Mouse (Mus musculus) embryonic facial prominence, embryonic 15.5 days (tissue): Measurements from ENCODE around the gene Zc3hav1. TPM values are rescaled to one million over a fixed set of nuclear protein-coding genes. Genes with fewer than 3 reads are reported as not detected.

Experiments used
- ATAC-seq: fragments of 200-750 bp; cut with Nextera tagmentation; 2 replicates; pipeline ENCODE4 v1.8.0; 2017; ENCODE audit warnings: low read depth, moderate TSS enrichment; ENCODE audit not compliant: insufficient number of reproducible peaks, low FRiP score, low TSS enrichment
- H3K27ac ChIP-seq: fragments of 300-500 bp; sonication (generic); replicated peaks from 2 replicates; pipeline ENCODE4 v1.5.1; 2015; ENCODE audit warnings: mild to moderate bottlenecking, inconsistent platforms
- H3K27me3 ChIP-seq: fragments of 300-500 bp; sonication (generic); 2 replicates; pipeline ENCODE4 v1.6.1; 2015; ENCODE audit warnings: inconsistent platforms
- H3K36me3 ChIP-seq: fragments of 300-500 bp; sonication (generic); 2 replicates; pipeline ENCODE4 v1.6.1; 2015; ENCODE audit warnings: mild to moderate bottlenecking, inconsistent platforms
- H3K4me1 ChIP-seq: fragments of 300-500 bp; sonication (generic); 2 replicates; pipeline ENCODE4 v1.6.1; 2015; ENCODE audit warnings: inconsistent platforms
- H3K4me2 ChIP-seq: fragments of 300-500 bp; sonication (generic); replicated peaks from 2 replicates; pipeline ENCODE4 v1.6.1; 2015; ENCODE audit warnings: mild to moderate bottlenecking, inconsistent platforms
- H3K4me3 ChIP-seq: fragments of 300-500 bp; sonication (generic); replicated peaks from 2 replicates; pipeline ENCODE4 v1.5.1; 2015; ENCODE audit warnings: mild to moderate bottlenecking, inconsistent platforms
- H3K9ac ChIP-seq: fragments of 300-500 bp; sonication (generic); 2 replicates; pipeline ENCODE4 v1.6.1; 2015; ENCODE audit warnings: inconsistent platforms
- H3K9me3 ChIP-seq: fragments of 300-500 bp; sonication (generic); replicated peaks from 2 replicates; pipeline ENCODE4 v1.6.1; 2016; ENCODE audit warnings: inconsistent platforms
- WGBS: fragments of 180-500 bp; shearing (Covaris S2); methylation state at CpG from one replicate; pipeline ENCODE4 v1.1.7; 2015; 5-methylcytosine and 5-hydroxymethylcytosine counted together
- polyA plus RNA-seq: library from polyadenylated mRNA; unstranded; fragments of >200 nt; fragmentation: Nextera tagmentation; extraction: Ambion mirVana; gene quantifications from 2 replicates; pipeline ENCODE4 v1.2.1, GENCODE M21; 2015

The Zc3hav1 gene
- polyA plus RNA-seq: 6.6 and 8.4 TPM in 2 replicates

DNA sequence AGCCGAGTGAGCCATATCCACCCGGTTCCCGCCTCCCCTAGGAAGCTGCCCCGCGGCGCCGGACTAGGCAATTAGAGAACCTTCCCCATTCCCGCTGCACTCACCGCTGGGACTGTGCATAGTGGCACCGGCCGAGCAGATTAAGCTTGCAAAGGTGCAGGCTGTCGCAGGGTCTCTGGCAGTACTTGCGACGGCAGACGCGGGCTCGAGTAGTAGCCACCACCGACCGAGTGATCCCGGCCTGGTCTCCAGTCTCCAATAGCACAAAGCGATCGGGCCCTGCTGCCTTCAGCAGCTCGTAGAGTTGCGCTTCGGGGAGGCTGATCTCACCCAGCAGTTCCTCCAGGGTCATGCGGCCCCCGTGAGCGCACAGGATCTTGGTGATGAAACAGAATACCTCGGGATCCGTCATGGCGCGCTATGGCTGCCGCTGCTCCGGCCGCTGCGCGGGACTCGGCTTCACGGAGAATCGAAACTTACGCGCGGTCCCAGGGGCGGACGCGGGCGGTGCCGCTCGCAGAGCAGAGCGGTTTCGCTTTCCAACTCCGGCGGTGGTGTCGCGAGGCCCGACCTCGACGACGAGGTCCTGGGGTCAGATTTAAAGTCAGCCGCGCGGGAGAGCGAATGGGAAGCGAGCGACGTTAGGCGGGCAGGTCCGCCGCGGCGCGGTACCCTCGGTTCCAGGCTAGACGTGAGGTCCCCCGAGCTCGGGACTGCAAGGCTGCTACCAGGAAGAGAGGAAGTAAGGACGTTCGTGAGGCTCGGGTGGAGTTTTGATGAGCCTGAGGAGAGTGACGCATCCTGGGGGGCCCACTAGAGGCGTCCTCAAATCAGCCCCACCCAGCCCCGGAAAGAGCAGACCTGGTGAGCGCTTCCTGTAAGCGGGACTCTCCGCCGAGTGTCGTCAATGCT is at the start of gene Zc3hav1:
Gene Zc3hav1 (minus strand): TSS at position 793 of the 912 bp plus-strand sequence.
- Histone ChIP-seq H3K27ac (peak within 1 kb of the TSS; percentile 34; the same call in 1 of the 2 replicates), H3K36me3 (no peaks in the 10 kb centered on the region), H3K4me1 (peaks cover 21% of the 10 kb centered on the region), H3K4me3 (peak within 1 kb of the TSS; percentile 72), H3K9ac (peak within 1 kb of the TSS; percentile 35; the same call in 1 of the 2 replicates), H3K9me3 (no peaks in the 10 kb centered on the region), H3K27me3 (peaks cover 50% of the 10 kb centered on the region), H3K4me2 (peak within 1 kb of the TSS; percentile 81)
- WGBS: under 1% methylated on average over 87 of the region's 87 CpGs
- peak; percentile 78 for ATAC-seq

DNA sequence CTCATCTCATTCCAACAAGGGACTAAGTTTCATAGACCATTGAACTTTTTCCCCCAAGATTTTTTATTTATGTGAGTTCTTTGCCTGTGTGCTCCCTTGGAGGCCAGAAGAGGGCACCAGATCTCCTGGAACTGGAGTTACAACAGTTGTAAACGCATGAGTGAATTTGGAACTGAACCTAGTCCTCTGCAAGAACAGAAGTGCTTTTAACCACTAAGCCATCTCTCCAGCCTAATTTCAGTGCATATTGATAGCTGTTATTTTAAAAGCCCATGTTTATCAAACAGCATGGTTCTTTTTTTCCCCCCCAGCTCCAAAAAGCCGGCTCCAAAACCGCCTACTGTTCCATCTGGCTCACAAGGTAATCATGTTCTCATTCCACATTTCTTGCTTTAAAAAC is 35.3 kb upstream of the Zc3hav1 start:
- H3K27me3 ChIP-seq: no peaks in the 10 kb centered on the region
- ATAC-seq: no peak
- 78% methylated on average over 3 of the region's 3 CpGs for WGBS
- no peaks in the 10 kb centered on the region for H3K4me1 ChIP-seq
- H3K9ac ChIP-seq: no peak overlapping the region
- H3K36me3 ChIP-seq: peaks cover 27% of the 10 kb centered on the region
- H3K4me3 ChIP-seq: no peak overlapping the region
- no peak overlapping the region for H3K4me2 ChIP-seq
- no peaks in the 10 kb centered on the region for H3K9me3 ChIP-seq
- H3K27ac ChIP-seq: no peak overlapping the region

DNA sequence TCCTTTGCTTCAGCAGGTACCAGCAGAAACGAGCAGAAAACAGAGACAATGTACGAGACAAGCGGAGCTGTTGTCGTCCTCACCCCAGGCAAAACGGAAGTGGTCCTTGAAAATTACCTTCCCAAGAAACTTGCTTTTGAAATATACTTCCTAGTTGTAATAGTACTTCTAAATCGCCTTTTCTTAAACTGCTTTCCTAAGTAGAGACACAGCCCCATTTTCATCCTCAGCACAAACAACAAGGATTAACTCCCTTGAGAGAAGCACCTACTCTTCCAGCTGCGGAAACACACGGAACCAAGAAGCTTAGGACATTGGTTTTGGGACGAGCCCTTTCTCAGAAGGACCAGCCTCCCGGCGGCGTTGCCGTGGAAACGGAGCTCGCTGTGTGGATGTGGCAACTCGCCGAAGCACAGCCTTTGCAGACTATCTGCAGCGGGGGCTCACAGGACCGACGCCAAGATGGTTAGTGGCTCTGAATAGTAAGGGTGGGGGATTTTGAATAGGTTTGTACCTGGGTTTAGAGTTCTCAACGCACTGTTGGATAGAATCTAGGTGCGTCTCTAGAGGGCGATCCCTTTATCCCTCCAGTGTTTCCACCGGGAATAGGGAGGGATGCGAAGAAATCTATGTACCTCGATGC is 26.8 kb upstream of the Zc3hav1 start, which contains the start of gene Ttc26:
Gene Ttc26 (plus strand): TSS at position 341 of the 643 bp plus-strand sequence.
- H3K9ac ChIP-seq: peak within 1 kb of the TSS; percentile 53
- WGBS: under 1% methylated on average over 26 of the region's 26 CpGs
- ATAC-seq: peak; percentile 73; the same call in 1 of the 2 replicates
- H3K36me3 ChIP-seq: peaks cover 10% of the 10 kb centered on the region
- no peaks in the 10 kb centered on the region for H3K9me3 ChIP-seq
- H3K4me2 ChIP-seq: peak within 1 kb of the TSS; percentile 63
- H3K27ac ChIP-seq: peak within 1 kb of the TSS; percentile 68
- H3K4me1 ChIP-seq: peaks cover 12% of the 10 kb centered on the region
- no peaks in the 10 kb centered on the region for H3K27me3 ChIP-seq
- H3K4me3 ChIP-seq: peak within 1 kb of the TSS; percentile 62

DNA sequence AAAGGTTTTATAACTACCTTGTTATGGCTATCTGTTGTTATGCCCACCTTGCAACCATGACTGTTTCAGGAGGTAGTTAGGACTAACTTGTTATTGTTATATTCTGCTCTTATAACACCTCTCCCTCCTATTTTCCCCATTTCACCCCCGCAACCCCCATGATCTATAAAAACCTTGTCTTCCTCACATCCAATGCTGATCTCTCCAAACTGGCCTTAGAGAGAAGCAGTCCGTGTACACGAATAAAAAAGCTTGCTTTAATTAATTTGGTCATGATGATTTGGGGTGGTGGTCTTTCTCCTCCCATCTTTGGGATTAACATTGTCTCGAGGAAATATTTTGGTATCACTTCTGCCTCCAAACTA is 26.3 kb upstream of the Zc3hav1 start:
- H3K9ac ChIP-seq: peak overlapping the region; percentile 53
- peak overlapping the region; percentile 62 for H3K4me3 ChIP-seq
- ATAC-seq: no peak
- H3K4me2 ChIP-seq: peak overlapping the region; percentile 63
- no peaks in the 10 kb centered on the region for H3K27me3 ChIP-seq
- H3K27ac ChIP-seq: 0 out of 2 replicates have a peak overlapping the region, but pooled peaks have one; percentile 68
- peaks cover 12% of the 10 kb centered on the region for H3K4me1 ChIP-seq
- 1% methylated on average over 4 of the region's 4 CpGs for WGBS
- H3K36me3 ChIP-seq: peaks cover 6% of the 10 kb centered on the region
- H3K9me3 ChIP-seq: no peaks in the 10 kb centered on the region

DNA sequence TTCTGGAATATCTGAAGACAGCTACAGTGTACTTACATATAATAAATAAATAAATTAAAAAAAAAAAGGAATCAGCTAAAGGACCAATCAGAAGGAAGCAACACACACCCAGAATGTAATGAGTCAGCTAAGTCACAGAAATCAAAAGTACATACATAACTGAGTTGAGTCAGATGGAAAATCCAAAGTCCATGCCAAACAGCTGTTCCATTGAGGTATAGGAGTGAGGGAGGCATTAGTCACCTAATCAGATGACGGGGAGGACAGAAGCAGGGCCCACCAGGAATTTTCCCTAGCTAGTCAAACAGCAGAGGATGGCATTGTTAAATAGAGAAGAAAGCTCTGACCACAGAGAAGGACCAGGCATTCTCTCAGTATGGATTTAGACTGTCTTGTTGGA is 19.9 kb upstream of the Zc3hav1 start:
- 0 out of 2 replicates have a peak, but pooled peaks cover 6% of the 10 kb centered on the region for H3K27me3 ChIP-seq
- peaks cover 11% of the 10 kb centered on the region; the same call in 1 of the 2 replicates for H3K9me3 ChIP-seq
- no peak overlapping the region for H3K4me2 ChIP-seq
- H3K4me3 ChIP-seq: no peak overlapping the region
- 79% methylated on average over 1 of the region's 1 CpGs for WGBS
- no peak overlapping the region for H3K27ac ChIP-seq
- ATAC-seq: no peak
- H3K9ac ChIP-seq: no peak overlapping the region
- no peaks in the 10 kb centered on the region for H3K4me1 ChIP-seq
- H3K36me3 ChIP-seq: no peaks in the 10 kb centered on the region

DNA sequence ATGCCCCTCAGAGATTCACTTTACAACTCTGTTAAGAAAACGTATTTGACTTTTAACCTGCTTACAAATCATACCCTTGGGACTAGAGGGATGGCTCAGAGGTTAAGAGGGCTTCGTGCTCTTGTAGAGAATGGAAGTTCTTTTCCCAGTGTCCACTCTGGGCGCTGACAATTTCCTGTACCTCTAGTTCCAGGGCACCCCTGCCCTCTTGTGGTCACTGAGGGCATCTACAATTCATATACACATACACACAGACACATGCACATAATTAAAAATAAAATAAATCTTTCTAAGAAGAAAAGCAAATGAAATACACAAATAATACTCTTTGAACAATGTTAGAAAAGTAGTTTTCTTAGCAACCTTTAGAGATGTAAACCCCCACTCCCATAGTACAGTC is 15.5 kb upstream of the Zc3hav1 start:
- no peak overlapping the region for H3K4me3 ChIP-seq
- ATAC-seq: no peak
- WGBS: 79% methylated on average over 3 of the region's 3 CpGs

DNA sequence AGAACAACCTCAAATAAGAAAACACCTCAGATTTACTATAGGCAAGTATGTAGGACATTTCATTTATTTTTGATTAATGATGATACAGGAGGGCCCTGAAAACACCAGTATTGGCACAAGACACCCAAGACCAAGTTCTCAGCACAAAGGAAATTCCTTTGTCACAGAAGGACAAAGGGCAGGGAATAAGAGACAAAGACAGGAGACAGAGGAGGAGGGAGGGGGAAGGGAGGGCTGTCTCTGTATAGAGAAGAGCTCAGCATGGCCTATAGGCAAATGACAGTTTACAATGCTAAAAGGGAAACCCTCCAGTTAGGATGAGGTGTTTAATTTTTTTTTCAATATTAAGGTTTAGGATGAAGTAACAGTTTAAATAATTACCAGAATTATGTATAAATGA is 9.7 kb upstream of the Zc3hav1 start:
- H3K9me3 ChIP-seq: no peaks in the 10 kb centered on the region
- H3K36me3 ChIP-seq: no peaks in the 10 kb centered on the region
- no peak overlapping the region for H3K4me2 ChIP-seq
- no peak for ATAC-seq
- no peaks in the 10 kb centered on the region for H3K27me3 ChIP-seq
- H3K9ac ChIP-seq: no peak overlapping the region
- H3K27ac ChIP-seq: no peak overlapping the region
- H3K4me3 ChIP-seq: no peak overlapping the region
- no peaks in the 10 kb centered on the region for H3K4me1 ChIP-seq

More for the DNA sequence above, 15.5 kb upstream of the Zc3hav1 start:
- Histone ChIP-seq H3K9ac (no peak overlapping the region), H3K4me2 (no peak overlapping the region), H3K27ac (no peak overlapping the region), H3K4me1 (no peaks in the 10 kb centered on the region), H3K9me3 (peaks cover 11% of the 10 kb centered on the region; the same call in 1 of the 2 replicates), H3K27me3 (0 out of 2 replicates have a peak, but pooled peaks cover 6% of the 10 kb centered on the region), H3K36me3 (no peaks in the 10 kb centered on the region)

DNA sequence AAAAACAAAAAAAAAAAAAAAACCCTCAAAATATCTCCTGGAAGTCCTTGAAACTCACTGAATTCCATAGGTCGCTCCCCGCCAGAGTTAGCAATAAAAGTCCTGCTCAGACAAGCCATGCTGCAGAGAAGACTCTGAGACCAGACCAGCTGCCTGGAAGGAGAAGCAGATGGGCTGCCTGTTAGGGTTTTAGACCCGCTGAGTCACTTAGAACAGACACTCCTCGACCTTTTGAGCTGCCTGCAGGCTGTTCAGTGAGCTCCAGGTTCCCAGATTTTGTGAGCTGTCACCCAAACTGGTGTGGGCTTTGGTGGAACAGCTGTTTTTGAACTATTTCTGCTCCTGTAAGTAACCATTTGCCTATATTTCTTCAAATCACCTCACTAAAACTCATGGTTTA is 9.0 kb upstream of the Zc3hav1 start:
- Histone ChIP-seq H3K4me2 (no peak overlapping the region), H3K4me1 (no peaks in the 10 kb centered on the region), H3K9ac (no peak overlapping the region), H3K4me3 (no peak overlapping the region), H3K27ac (no peak overlapping the region), H3K9me3 (no peaks in the 10 kb centered on the region), H3K27me3 (no peaks in the 10 kb centered on the region), H3K36me3 (no peaks in the 10 kb centered on the region)
- WGBS: 58% methylated on average over 4 of the region's 4 CpGs
- ATAC-seq: no peak

DNA sequence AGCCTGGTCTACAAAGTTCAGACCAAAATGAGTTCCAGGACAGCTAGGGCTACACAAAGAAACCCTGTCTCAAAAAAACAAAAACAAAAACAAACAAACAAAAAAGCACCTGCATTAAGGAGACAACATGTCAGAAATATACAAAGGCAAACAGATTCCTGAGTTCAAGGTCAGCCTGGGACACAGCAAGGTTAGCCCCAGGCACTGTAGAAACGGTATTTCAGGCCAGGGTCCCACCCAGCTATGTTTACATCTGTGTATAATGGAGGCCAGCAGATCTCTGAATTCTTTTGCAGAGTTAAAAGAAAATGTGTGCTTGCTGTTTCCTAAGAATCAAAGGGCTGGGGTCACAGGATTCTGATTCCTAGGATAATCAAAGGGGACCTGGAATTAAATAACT is 7.5 kb upstream of the Zc3hav1 start:
- Histone ChIP-seq H3K4me3 (no peak overlapping the region), H3K4me1 (no peaks in the 10 kb centered on the region), H3K36me3 (no peaks in the 10 kb centered on the region), H3K9ac (no peak overlapping the region), H3K27ac (no peak overlapping the region), H3K9me3 (no peaks in the 10 kb centered on the region), H3K27me3 (no peaks in the 10 kb centered on the region), H3K4me2 (no peak overlapping the region)
- ATAC-seq: no peak
- 26% methylated on average over 1 of the region's 1 CpGs for WGBS

DNA sequence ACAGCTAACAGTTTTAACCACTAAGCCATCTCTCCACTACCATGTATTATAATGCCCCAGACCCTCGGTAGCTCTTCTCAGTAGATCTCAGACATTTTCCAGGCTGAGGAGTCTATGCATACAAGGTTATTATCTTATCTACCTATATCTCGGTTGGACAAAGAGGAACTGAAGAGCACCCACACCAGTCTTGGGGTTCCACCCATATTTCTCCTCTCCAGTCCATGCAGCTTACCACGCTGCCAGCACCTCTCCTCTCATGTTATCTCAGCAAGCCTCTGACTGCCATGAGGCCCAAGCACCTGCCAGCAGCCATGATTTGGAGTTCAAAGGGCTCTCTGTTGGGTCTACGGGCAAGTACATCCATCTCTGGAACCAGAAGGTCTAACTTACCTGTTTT is 6.7 kb upstream of the Zc3hav1 start:
- WGBS: 85% methylated on average over 4 of the region's 4 CpGs
- no peak for ATAC-seq

DNA sequence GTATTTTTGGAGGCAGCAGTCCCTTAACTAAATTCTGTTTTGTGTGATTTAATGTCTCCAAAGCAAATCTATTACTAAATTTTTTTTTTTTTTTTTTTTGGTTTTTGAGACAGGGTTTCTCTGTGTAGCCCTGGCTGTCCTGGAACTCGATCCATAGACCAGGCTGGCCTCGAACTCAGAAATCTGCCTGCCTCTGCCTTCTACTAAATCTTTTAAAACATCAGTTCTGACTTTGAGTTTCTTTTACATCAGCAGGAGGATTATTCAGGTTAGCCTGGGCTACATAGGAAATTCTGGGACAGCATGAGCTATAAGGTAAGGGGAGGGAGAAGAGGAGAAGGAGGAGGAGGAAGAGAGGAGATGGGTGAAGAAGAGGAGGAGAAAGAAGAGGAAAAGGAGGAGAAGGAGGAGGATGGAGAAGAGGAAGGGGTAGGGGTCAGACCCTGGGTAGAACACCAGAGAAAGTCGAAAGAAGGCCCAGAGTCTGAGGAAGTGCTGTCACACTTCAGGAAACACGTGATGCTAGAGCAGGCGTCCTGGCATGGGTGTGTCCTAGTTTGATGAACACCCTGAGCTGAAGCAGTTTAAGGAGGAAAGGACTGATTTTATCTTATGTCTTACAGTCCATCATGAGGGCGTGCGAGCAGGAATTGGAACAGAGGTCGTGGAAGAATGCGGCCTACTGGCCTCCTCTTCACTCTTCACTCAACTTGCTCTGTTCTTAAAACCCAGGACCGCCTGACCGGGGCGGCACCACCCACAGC is 5.5 kb upstream of the Zc3hav1 start:
- no peak overlapping the region for H3K4me2 ChIP-seq
- H3K36me3 ChIP-seq: no peaks in the 10 kb centered on the region
- H3K27me3 ChIP-seq: peaks cover 18% of the 10 kb centered on the region
- ATAC-seq: no peak
- no peak overlapping the region for H3K9ac ChIP-seq
- 77% methylated on average over 12 of the region's 12 CpGs for WGBS
- H3K4me1 ChIP-seq: peaks cover 3% of the 10 kb centered on the region
- H3K9me3 ChIP-seq: no peaks in the 10 kb centered on the region
- no peak overlapping the region for H3K4me3 ChIP-seq
- no peak overlapping the region for H3K27ac ChIP-seq

More for the DNA sequence above, 6.7 kb upstream of the Zc3hav1 start:
- H3K9ac ChIP-seq: no peak overlapping the region
- no peak overlapping the region for H3K4me2 ChIP-seq
- H3K9me3 ChIP-seq: no peaks in the 10 kb centered on the region
- peaks cover 7% of the 10 kb centered on the region for H3K27me3 ChIP-seq
- H3K36me3 ChIP-seq: no peaks in the 10 kb centered on the region
- H3K4me3 ChIP-seq: no peak overlapping the region
- no peaks in the 10 kb centered on the region for H3K4me1 ChIP-seq
- H3K27ac ChIP-seq: no peak overlapping the region
